Mouse (Mus musculus) layer of hippocampus, postnatal 36 days (tissue): Measurements from ENCODE around the gene Prlr. TPM values are rescaled to one million over a fixed set of nuclear protein-coding genes. Genes with fewer than 3 reads are reported as not detected.

Experiments
- DNase-seq, 2 experiments: peaks; one replicate each; pipeline ENCODE4 v3.0.0; 2022
- total RNA-seq, 2 experiments: library from RNA; stranded (reverse); gene quantifications; 2 replicates each; pipeline ENCODE4 v1.2.3; 2021

The Prlr gene
- total RNA-seq, 2 experiments from 2014 or later: 4.4 to 6.9 TPM

DNA sequence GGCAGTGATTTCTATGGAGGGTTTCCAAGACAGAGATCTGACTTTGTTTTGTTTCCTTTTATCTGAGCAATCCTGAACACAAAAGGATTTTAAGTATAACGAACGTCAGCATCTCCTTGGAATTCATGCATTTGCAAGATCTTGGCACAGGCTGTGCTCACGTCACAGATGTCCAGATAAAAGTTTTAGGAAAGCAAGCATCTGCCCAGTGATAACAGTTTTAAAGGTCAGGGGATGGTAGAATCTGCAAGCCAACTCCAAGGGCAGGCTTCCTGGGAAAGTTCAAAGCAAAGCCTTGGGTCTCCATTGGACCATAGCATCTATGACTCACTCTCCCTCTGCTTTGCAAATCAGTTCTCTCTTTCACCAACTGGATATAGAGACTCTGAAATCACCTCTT lies 153.6 kb downstream of the Prlr start:
- DNase-seq: no peak

DNA sequence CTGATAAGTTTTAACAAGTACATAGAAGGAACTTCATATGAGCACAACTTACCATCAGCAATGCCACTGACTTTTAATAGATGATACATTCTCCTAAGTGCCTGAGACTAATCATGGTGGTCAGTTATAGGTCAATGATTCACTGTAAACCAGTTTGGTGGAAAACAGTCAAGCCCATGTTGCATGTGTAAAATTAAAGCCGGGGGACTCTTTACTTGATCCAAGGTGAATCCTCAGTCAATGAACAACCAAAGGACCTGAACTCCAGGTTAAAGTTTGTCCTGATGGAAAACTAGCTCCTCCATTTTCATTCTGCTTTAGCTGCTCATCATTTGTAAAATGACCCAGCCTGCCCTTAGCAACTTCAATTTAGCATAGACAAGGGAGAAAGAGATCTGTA lies 155.5 kb downstream of the Prlr start:
- DNase-seq: no peak

DNA sequence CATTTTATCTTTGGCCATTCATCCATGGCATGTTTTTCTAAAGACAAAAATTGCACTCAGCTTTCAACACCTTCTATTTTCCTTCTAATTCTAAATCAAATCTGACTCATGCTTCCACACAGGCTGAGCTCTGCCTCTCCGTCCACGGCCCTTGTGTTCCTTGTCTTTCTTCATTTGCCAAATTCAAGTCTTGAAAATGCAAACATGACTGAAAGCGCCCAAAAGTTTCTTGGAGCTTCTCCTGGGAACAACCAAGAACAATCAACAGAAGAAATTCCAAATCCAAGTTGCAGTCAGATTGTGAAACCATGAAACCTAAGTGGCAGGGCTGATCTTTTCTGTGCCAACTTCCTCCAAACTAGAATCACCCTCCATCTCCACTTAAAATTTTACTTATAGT lies 161.6 kb downstream of the Prlr start:
- no peak for DNase-seq

DNA sequence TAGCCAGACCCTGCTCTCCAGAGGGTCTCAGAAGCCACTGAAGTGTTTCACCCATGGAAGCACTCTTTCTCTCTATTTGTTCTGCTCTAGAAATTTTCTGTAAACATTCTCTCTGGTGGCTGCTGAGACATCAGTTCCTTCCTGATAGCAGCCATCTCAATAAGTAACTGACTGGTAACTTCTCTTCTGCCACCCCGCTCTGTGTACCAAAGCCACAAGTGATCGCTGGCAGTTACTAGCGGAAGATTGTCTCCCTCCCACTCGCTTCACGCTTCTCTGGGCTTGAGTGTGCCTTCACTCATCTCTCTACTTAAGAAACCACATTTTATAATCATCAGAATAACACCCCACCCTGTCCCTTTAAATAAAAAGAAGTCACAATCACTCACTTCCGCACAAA lies 170.0 kb downstream of the Prlr start:
- no peak for DNase-seq

DNA sequence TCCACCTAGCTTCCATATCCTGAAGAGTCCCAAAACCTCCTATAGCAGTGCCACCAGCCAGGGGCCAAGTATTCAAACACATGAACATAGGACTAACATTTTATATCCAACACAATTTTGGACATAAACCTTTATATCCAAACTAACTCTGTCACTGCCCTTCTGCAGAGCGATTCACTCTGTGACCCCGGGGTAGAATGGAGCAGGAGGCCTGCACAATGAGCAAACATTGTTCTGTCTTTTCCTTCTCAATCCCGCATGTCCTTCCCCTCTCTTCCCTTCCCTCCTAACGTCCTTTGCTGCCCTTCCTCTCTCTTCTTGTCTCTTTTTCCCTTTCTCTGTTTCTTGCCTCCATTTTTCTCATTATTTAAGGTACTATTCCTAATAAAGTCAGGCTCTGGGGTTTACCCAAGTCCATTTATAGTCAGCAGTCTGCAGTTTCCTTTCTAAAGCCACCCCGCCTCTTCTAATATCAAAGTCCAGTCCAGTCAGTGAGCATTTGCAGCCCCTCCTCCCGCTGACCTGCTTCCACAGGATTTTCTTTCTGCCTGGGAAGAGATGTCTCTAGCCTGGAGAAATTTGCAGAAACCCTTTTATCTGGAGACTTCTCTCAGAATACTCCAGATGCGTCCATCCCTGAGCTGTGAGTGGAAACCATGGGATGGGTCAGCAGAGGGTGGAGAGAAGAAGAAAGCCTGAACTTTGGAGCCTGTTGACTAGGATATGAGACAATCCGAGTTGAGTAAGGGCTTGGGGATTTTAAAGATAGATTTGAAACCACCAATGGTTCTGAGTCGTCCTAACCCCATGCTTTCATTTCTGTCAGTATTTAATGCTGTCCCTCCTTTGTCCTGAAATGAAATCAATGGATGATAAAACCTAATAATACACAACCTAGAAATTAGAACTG lies 181.3 kb downstream of the Prlr start, which contains the start of gene Agxt2:
TSS of gene Agxt2 (plus strand) at position 494 of the 910 bp plus-strand sequence.
- no peak for DNase-seq

DNA sequence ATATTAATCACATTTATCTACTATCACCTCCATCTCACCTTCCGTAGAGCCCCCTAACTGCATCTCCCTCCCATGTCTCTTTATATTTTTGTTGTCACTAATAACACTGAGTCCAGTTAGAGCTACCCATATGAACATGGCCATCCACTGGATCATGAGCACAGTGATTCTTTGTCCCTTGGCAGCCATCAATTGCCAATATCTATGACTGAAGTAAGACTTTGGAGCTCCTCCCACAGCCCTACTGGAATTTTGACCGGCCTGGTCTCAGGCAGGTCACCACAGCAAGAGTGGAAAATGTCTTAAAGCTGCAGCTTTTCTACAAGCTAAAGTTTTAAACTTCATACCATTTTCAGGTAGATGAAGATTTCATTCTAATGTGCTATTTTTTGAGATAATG lies 189.3 kb downstream of the Prlr start:
- no peak for DNase-seq

DNA sequence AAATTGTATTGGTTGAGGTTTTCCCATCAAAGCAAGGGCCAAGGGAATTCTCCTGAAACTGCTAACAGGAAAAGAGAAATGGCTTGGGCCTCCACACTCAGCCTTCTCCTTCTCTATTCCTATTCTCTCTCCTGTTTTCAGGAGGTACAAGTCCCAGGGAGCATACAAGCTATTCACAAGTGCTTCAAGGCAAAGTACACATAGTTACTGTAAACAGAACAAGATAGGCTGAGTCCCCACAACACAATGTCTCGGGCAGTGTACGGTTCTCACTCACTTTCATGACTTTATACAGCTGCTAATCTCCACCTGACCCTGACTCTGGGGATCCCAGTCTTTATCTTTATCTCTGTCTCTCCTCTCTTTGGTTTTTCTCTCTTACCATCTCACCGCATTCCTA lies 198.4 kb downstream of the Prlr start:
- DNase-seq: no peak

DNA sequence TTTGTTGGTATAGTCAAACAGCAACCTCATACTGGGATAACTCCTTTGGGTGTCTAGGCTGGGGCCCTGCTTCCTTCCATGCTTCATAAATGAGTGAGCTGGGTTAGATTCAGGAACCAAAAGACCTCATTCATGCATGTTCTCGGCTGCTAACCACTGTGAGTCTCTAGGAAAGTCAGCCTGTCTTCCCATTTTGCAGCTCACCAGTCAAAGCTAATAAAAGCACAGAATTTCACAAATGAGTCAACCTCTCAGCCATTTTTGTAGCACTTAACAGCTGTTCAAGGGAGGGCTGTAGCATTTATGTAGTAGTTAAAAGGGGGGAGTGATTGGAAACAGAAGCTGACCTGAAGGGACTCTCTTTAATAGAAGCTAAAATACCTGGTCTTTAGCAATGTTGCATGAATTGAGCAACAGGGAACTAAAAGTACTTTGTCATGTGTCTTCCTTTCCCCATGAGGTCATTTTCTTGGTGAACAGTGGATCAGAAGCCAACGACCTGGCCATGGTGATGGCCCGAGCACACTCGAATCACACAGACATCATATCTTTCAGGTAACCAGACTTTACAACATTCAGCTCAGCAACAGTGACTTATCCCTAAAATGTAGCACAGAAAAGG lies 201.4 kb downstream of the Prlr start:
- DNase-seq: no peak

DNA sequence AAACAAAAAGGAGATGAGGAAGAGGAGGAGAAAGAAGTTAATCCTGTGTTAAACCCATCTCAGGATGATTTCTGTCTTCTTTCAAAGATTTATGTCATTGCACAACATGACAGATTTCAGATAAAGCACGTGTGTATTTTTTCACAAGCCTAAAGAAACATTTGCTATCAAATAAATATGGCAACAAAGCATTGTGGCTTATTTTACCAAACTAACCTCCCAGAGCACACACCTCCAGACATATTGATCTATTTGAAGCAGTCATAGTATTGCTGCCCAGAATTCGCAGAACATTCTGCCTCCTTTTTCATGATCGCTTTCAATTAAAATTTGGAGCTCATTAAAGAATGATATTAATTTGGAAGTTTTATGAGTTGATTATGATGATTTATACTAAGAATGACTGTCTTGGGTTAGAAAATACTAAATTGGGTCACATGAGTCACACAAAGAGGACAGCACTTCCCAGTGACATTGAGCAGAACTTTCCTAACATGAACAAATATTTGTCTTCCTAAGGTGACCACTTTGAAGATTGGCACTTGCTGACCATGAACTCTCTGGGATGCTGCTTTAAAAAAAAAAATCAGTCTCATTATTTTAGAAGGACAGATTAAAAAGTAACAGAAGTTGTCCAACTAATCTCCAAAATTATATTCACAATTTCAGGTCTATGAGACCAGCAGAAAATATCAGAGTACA lies 202.9 kb downstream of the Prlr start:
- DNase-seq: no peak

DNA sequence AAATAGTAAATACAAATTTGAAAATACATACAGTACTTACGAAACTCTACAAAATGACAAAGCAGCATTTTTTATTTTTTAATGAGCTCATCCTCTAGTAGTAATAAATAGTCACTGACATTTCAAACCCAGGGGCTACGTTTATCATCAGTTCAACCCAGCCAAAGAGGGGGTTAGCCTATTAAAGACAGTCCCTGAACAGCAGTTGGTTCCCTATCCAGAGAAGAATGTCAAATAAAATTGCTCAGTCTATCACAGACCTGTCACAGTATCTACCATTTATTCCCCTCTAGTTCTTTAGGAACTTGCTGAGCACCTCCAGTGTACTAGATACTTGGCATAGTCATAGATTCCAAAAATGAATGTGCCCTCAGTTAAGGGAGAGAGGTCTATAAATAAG lies 210.2 kb downstream of the Prlr start:
- DNase-seq: no peak

Other genes with a start within 250 kb of the Prlr start
- not detected for gene Gm21973, start 148.1 kb downstream of the Prlr start, total RNA-seq
- gene Agxt2, start 181.3 kb downstream of the Prlr start, total RNA-seq: not detected